Mouse (Mus musculus): ENCODE results near the gene Hoxb9. TPM values are rescaled to one million over a fixed set of nuclear protein-coding genes. Genes with fewer than 3 reads are reported as not detected.
A peak's percentile ranks its signal among the peaks of the same experiment; 100 is the strongest.

Gene Hoxb9
- total and polyA plus RNA-seq, 2 experiments: not detected

- Histone ChIP-seq H3K4me3 (ENCODE audit: insufficient read depth, low read depth, low read length) (peak overlapping the region; percentile 89), H3K79me2 (ENCODE audit: control insufficient read depth, insufficient read depth, low read length) (peaks cover 3% of the 10 kb centered on the region; the same call in 1 of the 2 replicates), H3K9ac (ENCODE audit: low read depth, low read length) (peak overlapping the region; percentile 90), H3K36me3 (ENCODE audit: control insufficient read depth, insufficient read depth, low read length) (no peaks in the 10 kb centered on the region; the same call in 1 of the 2 replicates), H3K27ac (replicated peaks; ENCODE audit: insufficient read depth, low read depth, low read length) (peak overlapping the region; percentile 74), H3K4me1 (ENCODE audit: control insufficient read depth, insufficient read depth, low read length) (no peaks in the 10 kb centered on the region), H3K27me3 (ENCODE audit: control insufficient read depth, insufficient read depth, low read length) (peaks cover 14% of the 10 kb centered on the region)
- WGBS: 2% methylated on average over 34 of the region's 34 CpGs
- no peak for TF ChIP-seq POLR2A (IDR thresholded peaks at IDR 0.05; ENCODE audit: extremely low read depth, insufficient read depth, low read length)
- no peak for TF ChIP-seq CTCF (IDR thresholded peaks at IDR 0.05; ENCODE audit: low read depth, low read length)
- DNase-seq (ENCODE audit: extremely low read depth, low read depth, low spot score): no peak
These were observed 48.0 kb downstream of the Hoxb9 start for GRCm38 (mm10) chr11:96319071-96319902.

GRCm38 (mm10) chr11:96319910-96320309 is 48.7 kb downstream of the Hoxb9 start:
- no peaks in the 10 kb centered on the region; the same call in 1 of the 2 replicates for H3K36me3 ChIP-seq (ENCODE audit: control insufficient read depth, insufficient read depth, low read length)
- peak overlapping the region; percentile 41 for H3K27ac ChIP-seq (replicated peaks; ENCODE audit: insufficient read depth, low read depth, low read length)
- DNase-seq (ENCODE audit: extremely low read depth, low read depth, low spot score): no peak
- H3K4me1 ChIP-seq (ENCODE audit: control insufficient read depth, insufficient read depth, low read length): no peaks in the 10 kb centered on the region
- 5% methylated on average over 29 of the region's 29 CpGs for WGBS
- H3K4me3 ChIP-seq (ENCODE audit: insufficient read depth, low read depth, low read length): peak overlapping the region; percentile 56; the same call in 1 of the 2 replicates
- H3K79me2 ChIP-seq (ENCODE audit: control insufficient read depth, insufficient read depth, low read length): peaks cover 3% of the 10 kb centered on the region; the same call in 1 of the 2 replicates
- no peak for TF ChIP-seq POLR2A (IDR thresholded peaks at IDR 0.05; ENCODE audit: extremely low read depth, insufficient read depth, low read length)
- no peak for TF ChIP-seq CTCF (IDR thresholded peaks at IDR 0.05; ENCODE audit: low read depth, low read length)
- peaks cover 14% of the 10 kb centered on the region for H3K27me3 ChIP-seq (ENCODE audit: control insufficient read depth, insufficient read depth, low read length)
- H3K9ac ChIP-seq (ENCODE audit: low read depth, low read length): peak overlapping the region; percentile 58

- H3K27me3 ChIP-seq (ENCODE audit: control insufficient read depth, insufficient read depth, low read length): peaks cover 14% of the 10 kb centered on the region
- no peak for DNase-seq (ENCODE audit: extremely low read depth, low read depth, low spot score)
- no peak overlapping the region; the same call in 1 of the 2 replicates for H3K4me3 ChIP-seq (ENCODE audit: insufficient read depth, low read depth, low read length)
- no peaks in the 10 kb centered on the region for H3K4me1 ChIP-seq (ENCODE audit: control insufficient read depth, insufficient read depth, low read length)
- no peak overlapping the region for H3K27ac ChIP-seq (replicated peaks; ENCODE audit: insufficient read depth, low read depth, low read length)
- peaks cover 3% of the 10 kb centered on the region; the same call in 1 of the 2 replicates for H3K79me2 ChIP-seq (ENCODE audit: control insufficient read depth, insufficient read depth, low read length)
- no peak for TF ChIP-seq CTCF (IDR thresholded peaks at IDR 0.05; ENCODE audit: low read depth, low read length)
- TF ChIP-seq POLR2A (IDR thresholded peaks at IDR 0.05; ENCODE audit: extremely low read depth, insufficient read depth, low read length): no peak
- WGBS: 18% methylated on average over 17 of the region's 17 CpGs
- no peak overlapping the region for H3K9ac ChIP-seq (ENCODE audit: low read depth, low read length)
- no peaks in the 10 kb centered on the region; the same call in 1 of the 2 replicates for H3K36me3 ChIP-seq (ENCODE audit: control insufficient read depth, insufficient read depth, low read length)
These were observed 49.4 kb downstream of the Hoxb9 start for GRCm38 (mm10) chr11:96320688-96321087.

GRCm38 (mm10) chr11:96321846-96322245 is 50.6 kb downstream of the Hoxb9 start:
- peaks cover 3% of the 10 kb centered on the region; the same call in 1 of the 2 replicates for H3K79me2 ChIP-seq (ENCODE audit: control insufficient read depth, insufficient read depth, low read length)
- H3K4me3 ChIP-seq (ENCODE audit: insufficient read depth, low read depth, low read length): no peak overlapping the region
- WGBS: 33% methylated on average over 5 of the region's 5 CpGs
- DNase-seq (ENCODE audit: extremely low read depth, low read depth, low spot score): no peak
- no peaks in the 10 kb centered on the region for H3K4me1 ChIP-seq (ENCODE audit: control insufficient read depth, insufficient read depth, low read length)
- H3K9ac ChIP-seq (ENCODE audit: low read depth, low read length): no peak overlapping the region
- H3K27ac ChIP-seq (replicated peaks; ENCODE audit: insufficient read depth, low read depth, low read length): no peak overlapping the region
- TF ChIP-seq CTCF (IDR thresholded peaks at IDR 0.05; ENCODE audit: low read depth, low read length) (no peak), POLR2A (IDR thresholded peaks at IDR 0.05; ENCODE audit: extremely low read depth, insufficient read depth, low read length) (no peak)
- no peaks in the 10 kb centered on the region; the same call in 1 of the 2 replicates for H3K36me3 ChIP-seq (ENCODE audit: control insufficient read depth, insufficient read depth, low read length)
- H3K27me3 ChIP-seq (ENCODE audit: control insufficient read depth, insufficient read depth, low read length): peaks cover 14% of the 10 kb centered on the region

GRCm38 (mm10) chr11:96322738-96323137 is 51.5 kb downstream of the Hoxb9 start:
- no peak overlapping the region for H3K4me3 ChIP-seq (ENCODE audit: insufficient read depth, low read depth, low read length)
- no peaks in the 10 kb centered on the region for H3K4me1 ChIP-seq (ENCODE audit: control insufficient read depth, insufficient read depth, low read length)
- H3K36me3 ChIP-seq (ENCODE audit: control insufficient read depth, insufficient read depth, low read length): no peaks in the 10 kb centered on the region; the same call in 1 of the 2 replicates
- H3K9ac ChIP-seq (ENCODE audit: low read depth, low read length): no peak overlapping the region
- H3K27ac ChIP-seq (replicated peaks; ENCODE audit: insufficient read depth, low read depth, low read length): no peak overlapping the region
- WGBS: 34% methylated on average over 6 of the region's 6 CpGs
- peaks cover 13% of the 10 kb centered on the region for H3K27me3 ChIP-seq (ENCODE audit: control insufficient read depth, insufficient read depth, low read length)
- peaks cover 3% of the 10 kb centered on the region; the same call in 1 of the 2 replicates for H3K79me2 ChIP-seq (ENCODE audit: control insufficient read depth, insufficient read depth, low read length)
- DNase-seq (ENCODE audit: extremely low read depth, low read depth, low spot score): no peak
- TF ChIP-seq CTCF (IDR thresholded peaks at IDR 0.05; ENCODE audit: low read depth, low read length): no peak
- TF ChIP-seq POLR2A (IDR thresholded peaks at IDR 0.05; ENCODE audit: extremely low read depth, insufficient read depth, low read length): no peak
